Mouse (Mus musculus): ENCODE data around the gene Gxylt2.

DNA sequence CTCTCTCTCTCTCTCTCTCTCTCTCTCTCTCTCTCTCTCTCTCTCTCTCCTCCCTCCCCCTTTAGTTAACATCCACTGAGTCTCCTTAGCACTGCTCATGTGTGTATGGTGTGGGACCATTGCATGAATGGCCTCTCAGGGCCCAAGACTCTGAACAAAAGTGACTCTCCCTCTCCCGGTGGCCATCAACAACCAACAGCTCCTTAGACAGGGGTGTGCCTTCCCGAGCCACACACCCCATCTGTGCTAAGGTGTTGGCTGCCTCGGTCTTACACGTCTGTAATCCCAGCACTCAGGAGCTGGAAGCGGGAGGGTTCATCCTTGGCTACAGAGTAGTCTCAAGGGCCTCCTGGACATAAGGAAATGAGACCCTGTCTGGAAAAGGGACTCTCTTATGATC is 4.5 kb upstream of the Gxylt2 start:
- TF ChIP-seq POLR2A (IDR thresholded peaks at IDR 0.05; ENCODE audit: low read depth, low read length) (no peak), CTCF (IDR thresholded peaks at IDR 0.05; ENCODE audit: extremely low read depth, insufficient read depth, insufficient read length, insufficient replicate concordance) (no peak)

All from spleen, adult 2 months (tissue).